Mouse (Mus musculus) myocyte (in vitro differentiated cells): ENCODE results near the gene Cux1.

Source experiments
- E2F4 ChIP-seq: IDR thresholded peaks from one replicate; pipeline ENCODE4 v1.6.1; 2011; ENCODE audit warnings: mild to moderate bottlenecking, control low read depth, moderate library complexity; ENCODE audit not compliant: insufficient read depth
- POLR2A ChIP-seq: IDR thresholded peaks from one replicate; pipeline ENCODE4 v1.6.1; 2011; ENCODE audit warnings: low read depth, mild to moderate bottlenecking, control low read depth, moderate library complexity; ENCODE audit not compliant: insufficient read length

DNA sequence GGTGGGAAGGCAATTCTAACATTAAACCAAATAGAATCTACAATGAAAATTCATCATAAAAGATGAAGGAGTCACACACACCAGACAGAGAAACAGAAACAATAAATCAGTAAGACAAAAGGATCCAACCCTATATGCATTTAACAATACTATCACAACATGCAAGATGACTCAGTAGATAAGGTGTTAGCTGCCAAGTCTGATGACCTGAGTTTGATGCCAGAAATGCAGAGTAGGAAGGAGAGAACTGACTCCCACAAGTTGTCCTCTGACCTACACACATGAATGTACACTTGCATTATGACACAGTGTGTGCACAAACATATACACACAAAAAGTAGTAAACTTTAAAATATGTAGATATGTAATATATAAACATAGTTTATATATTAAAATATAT, 24.1 kb downstream of the Cux1 start:
- TF ChIP-seq POLR2A (no peak), E2F4 (no peak)
